Mouse (Mus musculus) inflammation-experienced regulatory T-cells, adult 6 months (primary cell): Measurements from ENCODE around the gene Col5a2. TPM values are rescaled to one million over a fixed set of nuclear protein-coding genes. Genes with fewer than 3 reads are reported as not detected.
"Not testable (repeated sequence)": the region's sequence is repeated elsewhere in the genome, so short reads cannot be mapped to it uniquely, and the experiment has no call there.

Experiments used
- ATAC-seq: one replicate; pipeline ENCODE4 v1.8.0; 2017
- polyA plus RNA-seq, 3 experiments: library from polyadenylated mRNA; unstranded; fragments of 100-300 nt; shearing (Covaris generic); gene quantifications; one replicate each; pipeline ENCODE4 v1.2.1; 2017

Gene Col5a2
- not detected for polyA plus RNA-seq

- ATAC-seq: no peak
Observed at GRCm38 (mm10) chr1:45502865-45503332, at the start of gene Col5a2. Col5a2 (minus strand) TSS chr1:45503282.

GRCm38 (mm10) chr1:45550531-45550930, 47.4 kb upstream of the Col5a2 start:
- no peak for ATAC-seq

- ATAC-seq: no peak
Observed at GRCm38 (mm10) chr1:45541888-45542287, 38.8 kb upstream of the Col5a2 start.

DNA sequence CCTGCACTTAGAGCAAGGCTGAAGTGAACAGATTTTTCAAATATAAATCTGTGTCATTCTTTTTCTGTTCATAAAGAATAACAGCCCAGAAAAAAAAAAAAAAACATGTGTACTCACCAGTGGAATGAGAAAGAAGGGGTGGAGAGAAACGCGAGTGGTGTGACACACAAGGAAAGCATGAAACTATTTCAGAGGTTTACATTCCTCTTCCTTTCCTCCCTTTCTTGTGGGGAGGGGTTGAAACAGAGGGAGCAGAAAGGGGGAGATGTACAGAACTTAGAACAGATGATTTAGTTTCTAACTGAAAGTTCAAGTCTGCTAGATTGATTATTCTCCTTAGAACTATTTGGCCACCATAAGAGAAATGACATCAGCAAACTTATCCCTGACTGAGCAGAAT, 38.1 kb upstream of the Col5a2 start:
- ATAC-seq: no peak

DNA sequence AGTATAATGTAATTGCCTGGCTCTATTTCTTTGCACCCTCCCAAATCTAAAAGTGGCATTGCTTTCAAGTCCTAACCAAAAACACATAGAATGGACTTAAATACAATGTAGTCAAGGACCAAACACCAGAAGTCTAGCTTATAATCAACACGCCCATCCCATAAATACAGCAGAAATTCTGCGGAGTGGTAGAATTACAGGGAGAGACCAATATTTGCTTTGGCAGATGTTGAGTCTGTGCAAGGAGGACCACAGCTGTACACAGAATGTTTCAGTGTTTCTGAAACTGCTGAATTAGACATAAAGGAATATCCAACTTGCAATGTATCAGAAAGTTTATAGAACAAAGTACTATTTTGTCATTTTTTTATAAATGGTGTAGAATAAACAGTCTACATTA, 28.4 kb upstream of the Col5a2 start:
- no peak for ATAC-seq

- ATAC-seq: not testable (repeated sequence)
Observed at GRCm38 (mm10) chr1:45527476-45527875, 24.4 kb upstream of the Col5a2 start.

DNA sequence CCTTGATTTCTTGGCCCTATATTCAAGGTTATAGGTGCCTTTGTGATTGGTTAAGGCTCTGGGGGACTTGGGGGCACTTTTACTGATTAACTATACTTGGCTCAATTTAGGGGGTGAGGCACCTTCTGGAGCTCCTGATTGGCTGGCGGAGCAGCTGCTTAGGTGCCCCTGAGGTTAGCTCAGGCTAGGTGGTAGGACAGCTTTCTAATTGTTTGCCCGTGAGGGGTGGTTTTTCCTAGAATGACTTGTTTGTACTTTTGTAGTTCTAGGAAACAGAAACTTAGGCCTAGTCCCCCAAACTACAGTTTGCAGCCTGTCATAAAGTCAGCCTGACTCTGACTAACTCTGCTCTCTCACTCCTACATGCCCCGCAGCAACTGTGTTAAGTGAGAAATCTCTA, 20.5 kb upstream of the Col5a2 start:
- no peak for ATAC-seq

DNA sequence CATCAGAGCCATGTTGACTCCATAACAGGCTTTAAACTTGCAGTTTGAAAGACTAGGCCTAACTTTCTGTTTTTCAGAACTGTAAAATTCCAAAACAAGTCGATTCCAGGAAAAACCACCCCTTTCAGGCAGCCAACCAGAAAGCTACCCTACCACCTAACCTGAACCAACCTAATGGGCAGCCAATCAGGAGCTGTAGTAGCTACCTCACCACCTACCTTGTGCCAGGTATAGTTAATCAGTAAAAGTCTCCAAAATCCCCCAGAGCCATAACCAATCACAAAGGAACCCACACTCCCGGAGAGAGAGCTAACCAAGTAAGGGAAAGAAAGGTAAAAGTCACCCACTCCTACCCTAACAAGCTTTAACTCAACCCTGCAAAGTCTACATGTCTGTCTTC, 18.4 kb upstream of the Col5a2 start:
- no peak for ATAC-seq

GRCm38 (mm10) chr1:45502241-45502741, 791 bp downstream of the Col5a2 start:
- ATAC-seq: no peak

- no peak for ATAC-seq
Observed at GRCm38 (mm10) chr1:45501437-45501836, 1.6 kb downstream of the Col5a2 start.

DNA sequence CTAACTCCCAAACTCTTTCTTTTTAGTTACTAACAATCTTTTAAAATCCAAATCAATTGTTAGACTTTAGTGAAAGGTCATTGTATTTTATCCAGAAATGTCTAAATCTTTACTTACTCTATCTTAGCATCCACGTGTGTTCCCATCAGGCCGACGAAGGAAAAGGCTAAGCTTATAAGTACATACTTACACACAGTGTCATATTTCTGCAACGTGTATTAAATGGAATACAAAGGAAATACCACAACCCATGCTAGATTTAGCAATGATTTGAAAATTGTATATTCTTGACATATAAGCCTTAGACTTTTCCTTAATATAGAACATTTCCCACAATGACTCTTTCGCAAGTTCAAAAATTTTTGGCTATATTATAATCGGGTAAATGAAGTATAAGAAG, 2.6 kb downstream of the Col5a2 start:
- ATAC-seq: no peak

- ATAC-seq: no peak
Observed at GRCm38 (mm10) chr1:45495025-45495424, 8.1 kb downstream of the Col5a2 start.

GRCm38 (mm10) chr1:45492130-45492723, 10.9 kb downstream of the Col5a2 start:
- ATAC-seq: no peak

- ATAC-seq: no peak
Observed at GRCm38 (mm10) chr1:45490451-45490850, 12.6 kb downstream of the Col5a2 start.

- no peak for ATAC-seq
Observed at GRCm38 (mm10) chr1:45488291-45488690, 14.8 kb downstream of the Col5a2 start.

GRCm38 (mm10) chr1:45483001-45483400, 20.1 kb downstream of the Col5a2 start:
- ATAC-seq: no peak

GRCm38 (mm10) chr1:45481876-45482275, 21.2 kb downstream of the Col5a2 start:
- no peak for ATAC-seq

DNA sequence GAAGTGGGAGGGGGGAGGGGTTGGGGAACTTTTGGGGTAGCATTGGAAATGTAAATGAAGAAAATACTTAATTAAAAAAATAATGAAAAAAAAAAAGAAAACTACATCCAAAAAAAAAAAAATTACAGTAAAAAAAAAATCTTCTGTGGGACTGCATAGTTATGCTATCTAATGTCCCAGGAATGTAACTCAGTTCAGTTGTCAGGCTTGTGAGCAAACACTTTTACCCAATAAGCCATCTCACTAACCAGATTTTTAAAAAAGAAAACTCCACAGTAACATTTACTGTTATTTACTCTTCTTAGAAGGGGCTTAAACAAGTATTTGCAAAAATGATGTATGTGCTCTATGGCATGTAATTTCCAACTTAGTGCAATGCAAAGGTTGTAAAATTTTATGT, 24.0 kb downstream of the Col5a2 start:
- ATAC-seq: no peak

DNA sequence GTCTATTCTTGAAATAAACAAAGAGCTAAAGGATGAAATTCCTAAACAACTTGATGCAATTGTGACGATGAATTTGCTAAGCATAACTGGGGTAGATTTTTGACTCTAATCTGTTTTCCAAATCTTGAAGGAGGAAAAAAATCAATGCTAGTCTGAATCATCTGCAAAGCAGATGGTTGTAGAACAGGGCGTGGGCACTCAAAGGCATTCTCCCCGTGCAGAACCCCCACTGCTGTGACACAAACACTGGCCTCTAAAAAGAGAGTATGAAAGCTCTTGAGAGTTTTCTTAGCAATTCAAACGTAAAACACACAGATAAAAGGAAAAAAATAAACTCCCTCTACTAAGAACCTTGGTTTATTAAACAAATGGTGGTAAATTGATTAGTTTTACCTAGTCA, 30.3 kb downstream of the Col5a2 start:
- no peak for ATAC-seq

- no peak for ATAC-seq
Observed at GRCm38 (mm10) chr1:45460767-45461166, 42.3 kb downstream of the Col5a2 start.

DNA sequence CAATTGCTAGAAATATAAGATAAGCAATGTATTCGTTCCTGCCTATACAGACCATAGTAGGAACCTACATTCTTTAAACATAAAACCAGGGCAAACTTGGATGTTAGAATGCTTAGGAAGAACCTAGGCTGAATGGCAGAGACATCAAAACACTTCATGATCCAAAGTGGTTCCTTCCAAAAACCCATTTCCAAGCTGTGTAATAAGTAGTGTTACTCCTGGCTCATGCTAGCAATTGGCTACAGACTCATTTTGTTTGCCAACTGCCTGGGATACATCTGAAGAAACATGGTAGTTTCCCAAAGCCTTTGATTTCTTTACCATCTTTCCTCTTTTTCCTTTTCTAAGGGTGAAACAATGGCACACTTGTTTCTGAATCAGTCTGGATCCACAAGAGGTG, 47.3 kb downstream of the Col5a2 start:
- ATAC-seq: no peak

GRCm38 (mm10) chr1:45448856-45449255, 54.2 kb downstream of the Col5a2 start:
- ATAC-seq: no peak

DNA sequence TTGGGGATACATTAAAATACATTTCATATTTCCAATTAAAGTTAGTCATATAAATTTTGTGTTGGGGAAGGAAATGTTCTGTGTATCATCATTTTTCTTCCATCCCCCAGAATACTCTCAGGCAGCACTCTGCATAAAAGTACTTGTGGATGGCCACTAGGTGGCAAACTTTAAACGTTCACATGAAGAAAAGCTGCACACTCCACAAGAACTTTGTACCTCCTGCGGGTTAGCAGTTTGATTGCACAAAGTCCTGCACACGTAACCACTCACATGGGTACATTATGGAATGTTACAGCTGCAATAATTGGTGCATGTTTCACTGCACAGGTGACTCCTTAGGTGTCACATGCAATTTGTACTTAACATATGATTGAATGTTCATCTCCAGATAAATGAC, 71.2 kb downstream of the Col5a2 start:
- ATAC-seq: no peak

DNA sequence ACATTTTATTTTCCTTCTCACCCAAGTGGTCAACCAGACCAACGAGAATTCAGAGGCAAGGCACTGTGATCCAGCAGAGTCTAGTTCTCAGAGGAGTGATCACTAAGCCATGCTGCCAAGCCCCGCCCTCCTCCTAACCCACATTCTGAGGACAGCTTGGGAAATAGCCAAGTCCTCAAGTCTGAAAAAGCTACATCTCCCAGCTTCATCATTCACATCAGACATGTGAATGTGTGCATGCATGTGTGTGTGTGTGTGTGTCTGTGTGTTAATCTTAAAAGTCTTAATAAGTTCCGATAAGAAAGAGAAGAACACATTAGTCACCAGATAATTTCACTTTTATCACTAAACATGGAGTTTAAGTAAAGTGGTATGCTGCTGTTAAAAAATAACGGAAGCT, 72.6 kb downstream of the Col5a2 start:
- ATAC-seq: no peak

- not testable (repeated sequence) for ATAC-seq
Observed at GRCm38 (mm10) chr1:45429145-45429544, 73.9 kb downstream of the Col5a2 start.
